Mouse (Mus musculus): ENCODE data around the gene Set.

The Set gene

GRCm38 (mm10) chr2:30061215-30062166 is 4.3 kb downstream of the Set start:
- no peak for DNase-seq (ENCODE audit: low read depth, low spot score)

GRCm38 (mm10) chr2:30062249-30063093 is 5.3 kb downstream of the Set start:
- peak; percentile 64 for DNase-seq (ENCODE audit: low read depth, low spot score)

GRCm38 (mm10) chr2:30063235-30063634 is 6.1 kb downstream of the Set start:
- DNase-seq (ENCODE audit: low read depth, low spot score): no peak

GRCm38 (mm10) chr2:30063791-30064190 is 6.6 kb downstream of the Set start:
- no peak for DNase-seq (ENCODE audit: low read depth, low spot score)

GRCm38 (mm10) chr2:30064298-30064697 is 7.1 kb downstream of the Set start:
- no peak for DNase-seq (ENCODE audit: low read depth, low spot score)

GRCm38 (mm10) chr2:30066046-30066901 is 9.1 kb downstream of the Set start:
- peak; percentile 96 for DNase-seq (ENCODE audit: low read depth, low spot score)

- DNase-seq (ENCODE audit: low read depth, low spot score): no peak
These were observed 10.1 kb downstream of the Set start for GRCm38 (mm10) chr2:30067031-30067888.

- DNase-seq (ENCODE audit: low read depth, low spot score): no peak
These were observed 10.8 kb downstream of the Set start for GRCm38 (mm10) chr2:30067962-30068361.

- no peak for DNase-seq (ENCODE audit: low read depth, low spot score)
These were observed 15.7 kb downstream of the Set start for GRCm38 (mm10) chr2:30072875-30073274.

GRCm38 (mm10) chr2:30073285-30073684 is 16.1 kb downstream of the Set start:
- no peak for DNase-seq (ENCODE audit: low read depth, low spot score)

GRCm38 (mm10) chr2:30075625-30076024 is 18.4 kb downstream of the Set start:
- DNase-seq (ENCODE audit: low read depth, low spot score): no peak

- DNase-seq (ENCODE audit: low read depth, low spot score): no peak
These were observed 19.3 kb downstream of the Set start for GRCm38 (mm10) chr2:30076439-30076838.

GRCm38 (mm10) chr2:30076959-30077358 is 19.8 kb downstream of the Set start:
- DNase-seq (ENCODE audit: low read depth, low spot score): no peak

GRCm38 (mm10) chr2:30077502-30078348 is 20.5 kb downstream of the Set start, which contains the start of gene Pkn3:
TSS of gene Pkn3 (plus strand) at chr2:30077684.
- DNase-seq (ENCODE audit: low read depth, low spot score): peak; percentile 60

GRCm38 (mm10) chr2:30078349-30078712 is 21.2 kb downstream of the Set start:
- no peak for DNase-seq (ENCODE audit: low read depth, low spot score)

- no peak for DNase-seq (ENCODE audit: low read depth, low spot score)
These were observed 21.6 kb downstream of the Set start for GRCm38 (mm10) chr2:30078760-30079159.

- no peak for DNase-seq (ENCODE audit: low read depth, low spot score)
These were observed 23.1 kb downstream of the Set start for GRCm38 (mm10) chr2:30080181-30080800.

GRCm38 (mm10) chr2:30084113-30084512 is 26.9 kb downstream of the Set start:
- DNase-seq (ENCODE audit: low read depth, low spot score): no peak

- DNase-seq (ENCODE audit: low read depth, low spot score): no peak
These were observed 27.5 kb downstream of the Set start for GRCm38 (mm10) chr2:30084632-30085031.
